Mouse (Mus musculus) left cerebral cortex, adult 11 months (tissue): Measurements from ENCODE around the gene Gm20825.
"Not testable (repeated sequence)": the region's sequence is repeated elsewhere in the genome, so short reads cannot be mapped to it uniquely, and the experiment has no call there.

Experiments used
- DNase-seq: peaks from one replicate; pipeline ENCODE4 v3.0.0; 2022; ENCODE audit warnings: low spot score

The Gm20825 gene

DNA sequence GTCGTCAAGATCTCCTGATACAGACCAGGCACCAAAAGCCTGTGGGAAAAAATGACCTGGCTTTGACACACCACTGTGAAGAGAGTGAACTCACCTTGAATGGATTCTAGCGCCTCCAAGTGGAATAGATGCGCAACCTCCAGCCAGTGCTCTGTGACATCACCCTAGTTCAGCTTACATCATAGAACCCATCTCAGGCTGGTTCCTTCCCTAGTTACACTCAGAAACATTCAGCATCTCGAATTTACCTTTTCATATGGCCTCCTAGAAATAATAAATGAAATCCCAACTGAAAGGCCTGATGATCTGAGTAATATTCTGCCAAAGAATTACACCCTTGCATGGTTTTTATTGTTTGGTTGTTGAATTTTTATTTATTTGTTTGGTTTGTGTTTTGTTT, at the start of gene Gm20825:
Gene Gm20825 (minus strand): TSS at position 101 of the 400 bp plus-strand sequence.
- not testable (repeated sequence) for DNase-seq
